Mouse (Mus musculus): ENCODE data around the gene Rabgap1l.

- no peak for TF ChIP-seq CTCF (IDR thresholded peaks at IDR 0.05; ENCODE audit: low read depth, low read length)
- TF ChIP-seq POLR2A (IDR thresholded peaks at IDR 0.05; ENCODE audit: extremely low read depth, insufficient read depth, low read length) = no peak
These were observed 272.3 kb downstream of the Rabgap1l start for GRCm38 (mm10) chr1:160520665-160521064.
